Mouse (Mus musculus): ENCODE measurements around the gene Dlg3. TPM values are rescaled to one million over a fixed set of nuclear protein-coding genes. Genes with fewer than 3 reads are reported as not detected.

Gene Dlg3
- polyA plus RNA-seq, 1 experiment from 2014 or later: 14.1 TPM

- Histone ChIP-seq H3K27ac (replicated peaks) (peak overlapping the region; percentile 77), H3K27me3 (replicated peaks; ENCODE audit: low read depth, poor library complexity, severe bottlenecking) (peaks cover 50% of the 10 kb centered on the region), H3K36me3 (replicated peaks) (no peaks in the 10 kb centered on the region), H3K9me3 (no peaks in the 10 kb centered on the region), H3K4me3 (peak overlapping the region; percentile 59), H3K4me1 (peaks cover 4% of the 10 kb centered on the region; the same call in 1 of the 2 replicates)
- peak; percentile 75 for DNase-seq (ENCODE audit: low spot score)
- 21% methylated on average over 23 of the region's 23 CpGs for WGBS
Measured at GRCm38 (mm10) chrX:100774341-100774811, 6.9 kb downstream of the Dlg3 start.

GRCm38 (mm10) chrX:100775405-100775804 lies 7.9 kb downstream of the Dlg3 start:
- H3K27me3 ChIP-seq (replicated peaks; ENCODE audit: low read depth, poor library complexity, severe bottlenecking): peaks cover 40% of the 10 kb centered on the region
- peaks cover 9% of the 10 kb centered on the region; the same call in 1 of the 2 replicates for H3K4me1 ChIP-seq
- 92% methylated on average over 3 of the region's 3 CpGs for WGBS

DNA sequence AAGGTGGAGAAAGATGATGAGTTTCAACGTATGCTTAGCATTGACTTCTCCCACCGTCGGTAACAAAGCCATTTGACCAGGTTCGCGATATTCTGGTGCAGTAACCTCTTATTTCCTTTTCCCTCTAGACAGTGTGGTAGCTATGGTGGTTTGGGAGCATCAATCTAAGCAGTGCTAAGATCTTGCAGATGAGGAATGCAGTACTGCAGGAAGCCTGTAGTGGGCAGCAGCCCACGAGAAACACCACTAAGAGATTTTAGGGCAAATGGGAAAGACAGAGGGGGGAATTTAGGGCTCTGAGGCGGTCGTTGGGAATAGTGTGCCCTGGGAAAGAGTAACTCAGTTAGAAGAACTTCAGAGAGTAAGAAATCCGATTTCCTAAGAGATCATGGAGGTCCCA lies 9.0 kb downstream of the Dlg3 start:
- 17% methylated on average over 9 of the region's 9 CpGs for WGBS

More at GRCm38 (mm10) chrX:100775405-100775804, 7.9 kb downstream of the Dlg3 start:
- H3K9me3 ChIP-seq: no peaks in the 10 kb centered on the region
- H3K4me3 ChIP-seq: no peak overlapping the region
- no peak for DNase-seq (ENCODE audit: low spot score)
- H3K36me3 ChIP-seq (replicated peaks): no peaks in the 10 kb centered on the region
- no peak overlapping the region for H3K27ac ChIP-seq (replicated peaks)

GRCm38 (mm10) chrX:100776985-100777654 lies 9.6 kb downstream of the Dlg3 start:
- H3K36me3 ChIP-seq (replicated peaks): no peaks in the 10 kb centered on the region
- H3K27ac ChIP-seq (replicated peaks): peak overlapping the region; percentile 95
- no peaks in the 10 kb centered on the region for H3K9me3 ChIP-seq
- 14% methylated on average over 49 of the region's 49 CpGs for WGBS
- H3K4me1 ChIP-seq: peaks cover 18% of the 10 kb centered on the region
- peak; percentile 92 for DNase-seq (ENCODE audit: low spot score)
- peaks cover 31% of the 10 kb centered on the region for H3K27me3 ChIP-seq (replicated peaks; ENCODE audit: low read depth, poor library complexity, severe bottlenecking)
- peak overlapping the region; percentile 69 for H3K4me3 ChIP-seq

More for the DNA sequence above, 9.0 kb downstream of the Dlg3 start:
- Histone ChIP-seq H3K9me3 (no peaks in the 10 kb centered on the region), H3K27ac (replicated peaks) (peak overlapping the region; percentile 95), H3K4me3 (peak overlapping the region; percentile 69), H3K4me1 (peaks cover 18% of the 10 kb centered on the region), H3K27me3 (replicated peaks; ENCODE audit: low read depth, poor library complexity, severe bottlenecking) (peaks cover 34% of the 10 kb centered on the region), H3K36me3 (replicated peaks) (no peaks in the 10 kb centered on the region)
- DNase-seq (ENCODE audit: low spot score): peak; percentile 64

DNA sequence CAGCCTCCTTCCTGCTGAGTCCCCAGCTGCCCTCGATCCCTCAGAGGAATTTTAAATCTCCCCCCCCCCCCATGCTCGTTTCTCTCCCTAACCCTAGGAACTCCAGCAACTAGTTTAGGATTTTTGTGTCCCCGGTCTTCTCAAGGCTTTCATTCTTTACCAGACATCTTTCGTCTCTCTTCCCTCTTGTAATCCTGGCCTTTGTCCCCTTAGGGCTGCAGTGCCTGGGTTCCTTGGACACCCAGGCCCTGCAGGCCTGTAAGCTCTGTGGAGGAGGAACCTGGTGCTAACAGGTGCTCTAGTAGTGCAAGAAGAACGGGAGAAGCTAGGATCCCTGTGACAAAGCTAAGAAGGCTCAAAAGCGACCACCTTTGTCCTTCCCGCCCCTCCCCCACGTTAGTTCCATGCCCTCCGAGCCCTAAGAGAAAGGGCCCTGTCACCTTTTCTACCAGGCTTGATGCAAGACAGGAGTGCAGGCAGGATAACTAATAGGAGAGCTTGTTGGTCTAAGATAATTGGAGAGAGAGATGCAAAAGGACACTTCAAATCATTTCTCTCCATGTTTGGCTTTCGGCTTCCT lies 10.2 kb downstream of the Dlg3 start:
- Histone ChIP-seq H3K4me3 (peak overlapping the region; percentile 69), H3K27ac (replicated peaks) (peak overlapping the region; percentile 95), H3K4me1 (peaks cover 25% of the 10 kb centered on the region), H3K36me3 (replicated peaks) (no peaks in the 10 kb centered on the region), H3K9me3 (no peaks in the 10 kb centered on the region), H3K27me3 (replicated peaks; ENCODE audit: low read depth, poor library complexity, severe bottlenecking) (peaks cover 29% of the 10 kb centered on the region)
- peak; percentile 31 for DNase-seq (ENCODE audit: low spot score)
- 20% methylated on average over 10 of the region's 10 CpGs for WGBS

- Histone ChIP-seq H3K27me3 (replicated peaks; ENCODE audit: low read depth, poor library complexity, severe bottlenecking) (peaks cover 24% of the 10 kb centered on the region), H3K9me3 (no peaks in the 10 kb centered on the region), H3K4me3 (peak overlapping the region; percentile 69), H3K4me1 (peaks cover 26% of the 10 kb centered on the region), H3K27ac (replicated peaks) (peak overlapping the region; percentile 95; the same call in 1 of the 2 replicates), H3K36me3 (replicated peaks) (no peaks in the 10 kb centered on the region)
- DNase-seq (ENCODE audit: low spot score): no peak
- WGBS: 29% methylated on average over 5 of the region's 5 CpGs
Measured at GRCm38 (mm10) chrX:100778397-100778796, 10.9 kb downstream of the Dlg3 start.

- H3K9me3 ChIP-seq: no peaks in the 10 kb centered on the region
- peaks cover 24% of the 10 kb centered on the region for H3K36me3 ChIP-seq (replicated peaks)
- no peak for DNase-seq (ENCODE audit: low spot score)
- H3K27me3 ChIP-seq (replicated peaks; ENCODE audit: low read depth, poor library complexity, severe bottlenecking): peaks cover 31% of the 10 kb centered on the region
- H3K4me1 ChIP-seq: no peaks in the 10 kb centered on the region
- H3K4me3 ChIP-seq: no peak overlapping the region
- H3K27ac ChIP-seq (replicated peaks): no peak overlapping the region
- 85% methylated on average over 4 of the region's 4 CpGs for WGBS
Measured at GRCm38 (mm10) chrX:100789322-100789721, 21.8 kb downstream of the Dlg3 start.

GRCm38 (mm10) chrX:100796041-100796740 lies 28.7 kb downstream of the Dlg3 start:
- Histone ChIP-seq H3K27me3 (replicated peaks; ENCODE audit: low read depth, poor library complexity, severe bottlenecking) (peaks cover 72% of the 10 kb centered on the region), H3K27ac (replicated peaks) (no peak overlapping the region), H3K4me3 (no peak overlapping the region), H3K4me1 (peaks cover 6% of the 10 kb centered on the region; the same call in 1 of the 2 replicates), H3K36me3 (replicated peaks) (peaks cover 44% of the 10 kb centered on the region), H3K9me3 (no peaks in the 10 kb centered on the region)
- DNase-seq (ENCODE audit: low spot score): no peak
- WGBS: 85% methylated on average over 6 of the region's 6 CpGs

DNA sequence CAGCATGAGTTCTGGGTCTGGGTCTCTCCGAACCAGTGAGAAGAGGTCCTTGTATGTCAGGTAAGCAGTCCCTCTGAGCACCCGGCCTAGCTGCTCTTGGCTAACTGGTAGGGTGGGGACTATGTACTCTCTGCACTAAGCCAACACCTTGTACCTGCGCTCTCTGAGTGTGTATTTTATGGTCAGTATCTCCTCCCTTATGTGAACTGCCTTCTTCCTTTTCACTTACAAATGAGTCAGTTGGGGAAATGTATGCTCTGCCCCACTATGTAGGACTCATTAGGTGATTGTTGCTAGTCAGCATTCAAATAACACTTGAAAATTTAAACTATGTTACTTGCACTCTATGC lies 29.2 kb downstream of the Dlg3 start:
- no peak overlapping the region for H3K4me3 ChIP-seq
- H3K4me1 ChIP-seq: peaks cover 6% of the 10 kb centered on the region; the same call in 1 of the 2 replicates
- no peak for DNase-seq (ENCODE audit: low spot score)
- peaks cover 73% of the 10 kb centered on the region for H3K27me3 ChIP-seq (replicated peaks; ENCODE audit: low read depth, poor library complexity, severe bottlenecking)
- WGBS: 90% methylated on average over 3 of the region's 3 CpGs
- no peak overlapping the region for H3K27ac ChIP-seq (replicated peaks)
- H3K9me3 ChIP-seq: no peaks in the 10 kb centered on the region
- H3K36me3 ChIP-seq (replicated peaks): peaks cover 44% of the 10 kb centered on the region

GRCm38 (mm10) chrX:100797370-100797769 lies 29.8 kb downstream of the Dlg3 start:
- WGBS: 75% methylated on average over 4 of the region's 4 CpGs
- Histone ChIP-seq H3K27me3 (replicated peaks; ENCODE audit: low read depth, poor library complexity, severe bottlenecking) (peaks cover 79% of the 10 kb centered on the region), H3K36me3 (replicated peaks) (peaks cover 48% of the 10 kb centered on the region), H3K4me1 (peaks cover 6% of the 10 kb centered on the region; the same call in 1 of the 2 replicates), H3K27ac (replicated peaks) (no peak overlapping the region), H3K9me3 (no peaks in the 10 kb centered on the region), H3K4me3 (no peak overlapping the region)
- no peak for DNase-seq (ENCODE audit: low spot score)

DNA sequence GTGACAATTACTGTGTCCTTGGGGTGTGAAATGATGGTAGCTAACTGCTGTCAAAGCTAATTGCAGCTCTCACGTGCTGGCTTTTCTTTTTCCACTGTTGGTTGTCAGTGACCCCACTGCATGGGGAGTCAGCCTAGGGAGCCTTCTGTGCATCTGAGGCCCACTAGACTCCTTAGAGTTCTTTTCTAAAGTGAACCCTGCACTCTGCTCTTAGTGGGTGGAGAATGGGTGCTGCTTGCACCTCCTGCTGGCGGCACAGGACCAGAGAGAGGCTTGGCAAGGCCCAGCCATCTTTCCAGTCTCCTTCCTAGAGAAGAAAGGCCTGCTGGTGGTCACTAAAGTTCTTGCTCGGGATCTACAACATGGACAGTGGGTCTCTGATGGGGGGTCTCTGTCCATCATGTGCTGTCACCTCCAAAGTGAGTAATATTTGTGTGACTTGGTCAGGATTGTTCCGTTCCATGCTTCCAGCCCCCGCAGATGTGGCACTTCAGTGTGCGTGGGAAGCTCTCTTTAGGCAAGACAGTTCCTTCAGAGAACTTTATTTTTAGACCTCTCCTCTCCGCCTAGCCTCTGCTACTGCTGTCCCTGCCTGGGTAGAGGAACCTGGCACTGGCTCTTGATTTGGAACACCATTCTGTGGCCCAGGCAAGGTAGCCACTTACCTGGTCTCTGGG lies 30.5 kb downstream of the Dlg3 start:
- Histone ChIP-seq H3K9me3 (no peaks in the 10 kb centered on the region), H3K4me1 (peaks cover 6% of the 10 kb centered on the region; the same call in 1 of the 2 replicates), H3K4me3 (no peak overlapping the region), H3K27ac (replicated peaks) (no peak overlapping the region), H3K27me3 (replicated peaks; ENCODE audit: low read depth, poor library complexity, severe bottlenecking) (peaks cover 84% of the 10 kb centered on the region), H3K36me3 (replicated peaks) (peaks cover 52% of the 10 kb centered on the region)
- DNase-seq (ENCODE audit: low spot score): no peak
- WGBS: 81% methylated on average over 7 of the region's 7 CpGs

DNA sequence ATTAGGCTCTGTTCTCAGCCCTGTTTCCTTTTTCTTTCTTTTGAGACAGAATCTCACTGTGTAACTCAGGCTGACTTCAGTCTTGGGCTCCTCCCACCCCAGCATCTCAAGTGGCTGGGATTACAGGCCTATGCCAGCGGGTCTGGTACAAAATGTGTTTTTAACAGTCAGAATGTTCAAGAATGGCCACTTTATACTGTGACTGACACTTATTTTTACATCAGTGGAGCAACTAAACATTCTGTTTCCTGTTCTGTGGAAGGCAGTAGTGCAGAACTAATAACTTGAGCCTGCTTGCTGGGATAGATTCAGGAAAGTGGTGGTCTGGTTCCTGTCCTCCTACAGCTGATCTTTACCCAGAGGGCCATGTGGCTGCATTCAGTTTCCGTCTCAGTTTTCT lies 33.1 kb downstream of the Dlg3 start:
- Histone ChIP-seq H3K27ac (replicated peaks) (no peak overlapping the region), H3K9me3 (no peaks in the 10 kb centered on the region), H3K4me1 (no peaks in the 10 kb centered on the region), H3K36me3 (replicated peaks) (peaks cover 60% of the 10 kb centered on the region), H3K4me3 (no peak overlapping the region), H3K27me3 (replicated peaks; ENCODE audit: low read depth, poor library complexity, severe bottlenecking) (peaks cover 77% of the 10 kb centered on the region)
- peak; percentile 11 for DNase-seq (ENCODE audit: low spot score)
- WGBS: 39% methylated on average over 2 of the region's 2 CpGs
